ENCODE assay signal across 9 mouse cellular contexts in genomic region chr17:46933557-46934348, GRCm38 (mm10). TPM values are rescaled to one million over a fixed set of nuclear protein-coding genes. Genes with fewer than 3 reads are reported as not detected.
DNase-seq lines count a peak whose midpoint lies in the region; ATAC-seq and TF ChIP-seq lines count a peak whose summit lies in the region.
"Had no signal": no experiment of that assay in that cellular context is flagged by ENCODE, and none has a peak within 500 bp of the region (broad histone marks: within the 10 kb centered on the region; RNA-seq: fewer than 3 reads in every experiment).

No protein-coding gene starts in this region.

- ATAC-seq in forebrain, embryonic 15.5 days (replicated peaks), result no peak
- ATAC-seq in kidney, postnatal 0 days (replicated peaks; ENCODE audit: low FRiP score, low read depth), result 0 out of 2 replicates have a peak, but pooled peaks have one; percentile 52
- peak; percentile 57; the same call in 1 of the 2 replicates for ATAC-seq in lung, embryonic 16.5 days (ENCODE audit: low read depth)

- peaks cover 8% of the 10 kb centered on the region for H3K4me1 ChIP-seq in forebrain, embryonic 10.5 days
- no peaks in the 10 kb centered on the region for H3K4me1 ChIP-seq in forebrain, embryonic 15.5 days
- H3K4me1 ChIP-seq in kidney, postnatal 0 days (replicated peaks; ENCODE audit: insufficient read depth, low read length), result no peaks in the 10 kb centered on the region
- H3K4me1 ChIP-seq in lung, embryonic 16.5 days (replicated peaks; ENCODE audit: control insufficient read depth, insufficient read depth, low read length), result no peaks in the 10 kb centered on the region
- H3K4me1 ChIP-seq: limb, embryonic 13.5 days had no signal

- H3K9me3 ChIP-seq in forebrain, embryonic 10.5 days, result no peaks in the 10 kb centered on the region
- no peaks in the 10 kb centered on the region for H3K9me3 ChIP-seq in forebrain, embryonic 15.5 days
- H3K9me3 ChIP-seq in kidney, postnatal 0 days (replicated peaks; ENCODE audit: low read length), result no peaks in the 10 kb centered on the region
- H3K9me3 ChIP-seq in lung, embryonic 16.5 days (ENCODE audit: control insufficient read depth, low read length), result no peaks in the 10 kb centered on the region
- H3K9me3 ChIP-seq: limb, embryonic 13.5 days had no signal

- peak; percentile 80 for TF ChIP-seq CTCF in kidney, postnatal 0 days (IDR thresholded peaks at IDR 0.05; ENCODE audit: low read depth)

- peak; percentile 51 for DNase-seq in forebrain, embryonic 10.5 days (ENCODE audit: extremely low spot score, low spot score)
- peak; percentile 35 for DNase-seq in 3134 (ENCODE audit: extremely low read depth, insufficient read length, low spot score)
- DNase-seq in adrenal gland, adult 8-10 months, result peak; percentile 21
- peak; percentile 39 for DNase-seq in embryo, embryonic 11.5 days (ENCODE audit: low read depth, low spot score)
- peak; percentile 74 for DNase-seq in kidney, postnatal 0 days (ENCODE audit: low spot score)
- DNase-seq in spleen, adult 12 weeks (ENCODE audit: low spot score), result peak; percentile 19

- H3K4me2 ChIP-seq in forebrain, embryonic 15.5 days (replicated peaks), result no peak overlapping the region
- no peak overlapping the region for H3K4me2 ChIP-seq in kidney, postnatal 0 days (ENCODE audit: low read length)
- H3K4me2 ChIP-seq in lung, embryonic 16.5 days (ENCODE audit: low read depth, low read length), result no peak overlapping the region
- H3K4me2 ChIP-seq: limb, embryonic 13.5 days had no signal

- no peak overlapping the region for H3K27ac ChIP-seq in forebrain, embryonic 10.5 days
- no peak overlapping the region for H3K27ac ChIP-seq in forebrain, embryonic 15.5 days (replicated peaks)
- no peak overlapping the region for H3K27ac ChIP-seq in kidney, postnatal 0 days
- no peak overlapping the region for H3K27ac ChIP-seq in lung, embryonic 16.5 days (ENCODE audit: low read length)
- H3K27ac ChIP-seq: limb, embryonic 13.5 days had no signal

- peaks cover 100% of the 10 kb centered on the region for H3K36me3 ChIP-seq in forebrain, embryonic 10.5 days (replicated peaks)
- H3K36me3 ChIP-seq in forebrain, embryonic 15.5 days, result peaks cover 92% of the 10 kb centered on the region
- peaks cover 89% of the 10 kb centered on the region for H3K36me3 ChIP-seq in kidney, postnatal 0 days (ENCODE audit: insufficient read depth, low read length)
- peaks cover 68% of the 10 kb centered on the region for H3K36me3 ChIP-seq in lung, embryonic 16.5 days (ENCODE audit: control insufficient read depth, insufficient read depth, low read length)

- no peak overlapping the region for H3K9ac ChIP-seq in forebrain, embryonic 15.5 days (replicated peaks)
- no peak overlapping the region for H3K9ac ChIP-seq in kidney, postnatal 0 days (ENCODE audit: low read depth, low read length)
- H3K9ac ChIP-seq in lung, embryonic 16.5 days (ENCODE audit: low read length), result no peak overlapping the region
- H3K9ac ChIP-seq: limb, embryonic 13.5 days had no signal

- H3K27me3 ChIP-seq in forebrain, embryonic 10.5 days (ENCODE audit: poor library complexity, severe bottlenecking), result no peaks in the 10 kb centered on the region
- H3K27me3 ChIP-seq in forebrain, embryonic 15.5 days, result no peaks in the 10 kb centered on the region
- H3K27me3 ChIP-seq in kidney, postnatal 0 days (ENCODE audit: insufficient read depth, low read length), result no peaks in the 10 kb centered on the region
- H3K27me3 ChIP-seq in lung, embryonic 16.5 days (ENCODE audit: control insufficient read depth, insufficient read depth, low read depth, low read length), result no peaks in the 10 kb centered on the region
- H3K27me3 ChIP-seq: limb, embryonic 13.5 days had no signal

- 83% methylated on average over 19 of the region's 19 CpGs for WGBS in forebrain, embryonic 10.5 days
- 76% methylated on average over 19 of the region's 19 CpGs for WGBS in forebrain, embryonic 15.5 days
- 78% methylated on average over 19 of the region's 19 CpGs for WGBS in kidney, postnatal 0 days
- WGBS in lung, embryonic 16.5 days, result 81% methylated on average over 19 of the region's 19 CpGs

- no peak overlapping the region for H3K4me3 ChIP-seq in forebrain, embryonic 10.5 days
- no peak overlapping the region for H3K4me3 ChIP-seq in forebrain, embryonic 15.5 days
- H3K4me3 ChIP-seq in kidney, postnatal 0 days (replicated peaks; ENCODE audit: low read depth, low read length), result no peak overlapping the region
- H3K4me3 ChIP-seq in lung, embryonic 16.5 days (ENCODE audit: low read length), result no peak overlapping the region
- H3K4me3 ChIP-seq: limb, embryonic 13.5 days had no signal

RNA-seq across cellular contexts. Expression of gene Prph2, which starts 23.5 kb away (rescaled TPM):
- not detected in 2 replicates for polyA plus RNA-seq in forebrain, embryonic 10.5 days (2016; fragmentation: Nextera tagmentation; extraction: Ambion mirVana)
- polyA plus RNA-seq in forebrain, embryonic 15.5 days (2015; fragmentation: Nextera tagmentation; extraction: Ambion mirVana), result not detected in 2 replicates
- total RNA-seq in adrenal gland, adult 8-10 months (2022), result not detected
- 0.11 and 0.16 TPM in 2 replicates for polyA plus RNA-seq in kidney, postnatal 0 days (2015; fragmentation: Nextera tagmentation; extraction: Ambion mirVana)
- polyA plus RNA-seq in lung, embryonic 16.5 days (2015; fragmentation: Nextera tagmentation; extraction: Ambion mirVana), result not detected in 2 replicates
- polyA plus RNA-seq: limb, embryonic 13.5 days had no signal

RNA-seq across cellular contexts. Expression of gene Tbcc, which starts 43.3 kb away (rescaled TPM):
- 43.1 and 48.4 TPM in 2 replicates for polyA plus RNA-seq in forebrain, embryonic 10.5 days (2016; fragmentation: Nextera tagmentation; extraction: Ambion mirVana)
- 65.9 and 68.6 TPM in 2 replicates for polyA plus RNA-seq in forebrain, embryonic 15.5 days (2015; fragmentation: Nextera tagmentation; extraction: Ambion mirVana)
- 10 to 100 TPM; 22.8 to 28.3 (median 26.7) TPM for total RNA-seq in adrenal gland, adult 8-10 months (2022)
- polyA plus RNA-seq in kidney, postnatal 0 days (2015; fragmentation: Nextera tagmentation; extraction: Ambion mirVana), result 58.2 and 71.4 TPM in 2 replicates
- 38.6 and 40.8 TPM in 2 replicates for polyA plus RNA-seq in lung, embryonic 16.5 days (2015; fragmentation: Nextera tagmentation; extraction: Ambion mirVana)

Comparison
In these comparisons a context has a peak if more than half of its experiments do, and no peak if none do; other contexts are left out.
1. DNase-seq: peak in every context shown above with its lines; median percentile 74 in kidney, postnatal 0 days; 51 in forebrain, embryonic 10.5 days; 39 in embryo, embryonic 11.5 days; 35 in 3134; 21 in adrenal gland, adult 8-10 months; 19 in spleen, adult 12 weeks.